Mouse (Mus musculus): ENCODE measurements around the gene Shf.

DNA sequence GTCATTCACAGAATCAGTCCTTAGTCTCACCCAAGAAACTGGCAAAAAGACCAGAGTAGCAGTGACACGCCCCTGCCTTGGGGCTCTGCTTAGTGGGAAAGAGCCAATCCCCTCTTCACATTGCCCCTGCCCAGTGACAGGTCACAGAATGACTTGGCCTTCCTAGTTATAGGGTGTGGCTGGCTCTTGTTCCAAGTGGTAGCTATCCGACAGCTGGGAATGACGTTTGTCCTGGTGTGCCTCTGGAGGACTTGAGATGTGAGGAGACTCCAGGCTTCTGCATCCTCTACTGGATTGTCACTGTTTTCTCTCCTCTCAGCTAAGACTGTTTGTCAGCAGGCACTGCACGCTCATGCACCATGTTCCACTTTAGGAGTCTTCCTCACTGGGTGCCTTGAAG is 51.6 kb downstream of the Shf start:
- no peak for TF ChIP-seq EP300 (IDR thresholded peaks at IDR 0.05; ENCODE audit: low read length)
- TF ChIP-seq CTCF (conservative IDR thresholded peaks at IDR 0.05 in 1 of 2, IDR thresholded peaks at IDR 0.05 in 1 of 2; ENCODE audit: low read depth in 2 of 2, low read length in 2 of 2): no peak
- no peak for TF ChIP-seq POLR2A (IDR thresholded peaks at IDR 0.05; ENCODE audit: low read depth, low read length)

All from CH12.LX (cell line).